Mouse (Mus musculus): ENCODE results near the gene Dlx5. TPM values are rescaled to one million over a fixed set of nuclear protein-coding genes. Genes with fewer than 3 reads are reported as not detected.

Dlx5 gene
- polyA plus RNA-seq, 1 experiment = not detected

- no peak overlapping the region for H3K27ac ChIP-seq (ENCODE audit: insufficient read depth, low read depth, low read length)
Observed at GRCm38 (mm10) chr6:6859111-6859949, 22.6 kb downstream of the Dlx5 start.

GRCm38 (mm10) chr6:6858571-6858970 lies 23.3 kb downstream of the Dlx5 start:
- no peak overlapping the region for H3K27ac ChIP-seq (ENCODE audit: insufficient read depth, low read depth, low read length)
- no peaks in the 10 kb centered on the region for H3K4me1 ChIP-seq (ENCODE audit: control insufficient read depth, insufficient read depth, low read length)
- no peak overlapping the region for H3K4me3 ChIP-seq (ENCODE audit: insufficient read depth, low read depth, low read length)
- DNase-seq = no peak
- WGBS = 0% methylated on average over 1 of the region's 1 CpGs
- H3K27me3 ChIP-seq (replicated peaks; ENCODE audit: control insufficient read depth, insufficient read depth, low read length) = peaks cover 15% of the 10 kb centered on the region
- no peaks in the 10 kb centered on the region for H3K36me3 ChIP-seq (ENCODE audit: control insufficient read depth, insufficient read depth, low read length)
- TF ChIP-seq CTCF (conservative IDR thresholded peaks at IDR 0.05; ENCODE audit: insufficient read depth, insufficient read length, low read depth, low read length) (no peak), POLR2A (IDR thresholded peaks at IDR 0.05; ENCODE audit: low read depth, low read length) (no peak)

More at GRCm38 (mm10) chr6:6859111-6859949, 22.6 kb downstream of the Dlx5 start:
- WGBS = 9% methylated on average over 19 of the region's 19 CpGs
- H3K4me1 ChIP-seq (ENCODE audit: control insufficient read depth, insufficient read depth, low read length) = peaks cover 3% of the 10 kb centered on the region; the same call in 1 of the 2 replicates
- peaks cover 18% of the 10 kb centered on the region for H3K27me3 ChIP-seq (replicated peaks; ENCODE audit: control insufficient read depth, insufficient read depth, low read length)
- H3K4me3 ChIP-seq (ENCODE audit: insufficient read depth, low read depth, low read length) = no peak overlapping the region
- TF ChIP-seq CTCF (conservative IDR thresholded peaks at IDR 0.05; ENCODE audit: insufficient read depth, insufficient read length, low read depth, low read length) (no peak), POLR2A (IDR thresholded peaks at IDR 0.05; ENCODE audit: low read depth, low read length) (no peak)
- DNase-seq = no peak
- no peaks in the 10 kb centered on the region for H3K36me3 ChIP-seq (ENCODE audit: control insufficient read depth, insufficient read depth, low read length)

GRCm38 (mm10) chr6:6857766-6858165 lies 24.1 kb downstream of the Dlx5 start:
- no peaks in the 10 kb centered on the region for H3K4me1 ChIP-seq (ENCODE audit: control insufficient read depth, insufficient read depth, low read length)
- no peaks in the 10 kb centered on the region for H3K36me3 ChIP-seq (ENCODE audit: control insufficient read depth, insufficient read depth, low read length)
- DNase-seq = no peak
- no peak overlapping the region for H3K4me3 ChIP-seq (ENCODE audit: insufficient read depth, low read depth, low read length)
- H3K27me3 ChIP-seq (replicated peaks; ENCODE audit: control insufficient read depth, insufficient read depth, low read length) = peaks cover 12% of the 10 kb centered on the region
- TF ChIP-seq POLR2A (IDR thresholded peaks at IDR 0.05; ENCODE audit: low read depth, low read length) (no peak), CTCF (conservative IDR thresholded peaks at IDR 0.05; ENCODE audit: insufficient read depth, insufficient read length, low read depth, low read length) (no peak)
- 29% methylated on average over 2 of the region's 2 CpGs for WGBS
- no peak overlapping the region for H3K27ac ChIP-seq (ENCODE audit: insufficient read depth, low read depth, low read length)

- 13% methylated on average over 4 of the region's 4 CpGs for whole genome bisulfite sequencing
- H3K4me1 ChIP-seq (ENCODE audit: control insufficient read depth, insufficient read depth, low read length) = no peaks in the 10 kb centered on the region
- DNase-seq = no peak
- no peak overlapping the region for H3K27ac ChIP-seq (ENCODE audit: insufficient read depth, low read depth, low read length)
- TF ChIP-seq POLR2A (IDR thresholded peaks at IDR 0.05; ENCODE audit: low read depth, low read length) (no peak), CTCF (conservative IDR thresholded peaks at IDR 0.05; ENCODE audit: insufficient read depth, insufficient read length, low read depth, low read length) (no peak)
- H3K4me3 ChIP-seq (ENCODE audit: insufficient read depth, low read depth, low read length) = no peak overlapping the region
- no peaks in the 10 kb centered on the region for H3K36me3 ChIP-seq (ENCODE audit: control insufficient read depth, insufficient read depth, low read length)
- peaks cover 12% of the 10 kb centered on the region for H3K27me3 ChIP-seq (replicated peaks; ENCODE audit: control insufficient read depth, insufficient read depth, low read length)
Observed at GRCm38 (mm10) chr6:6856881-6857280, 25.0 kb downstream of the Dlx5 start.

GRCm38 (mm10) chr6:6856316-6856715 lies 25.6 kb downstream of the Dlx5 start:
- no peak overlapping the region for H3K27ac ChIP-seq (ENCODE audit: insufficient read depth, low read depth, low read length)
- WGBS = 4% methylated on average over 20 of the region's 20 CpGs
- TF ChIP-seq POLR2A (IDR thresholded peaks at IDR 0.05; ENCODE audit: low read depth, low read length) = no peak
- TF ChIP-seq CTCF (conservative IDR thresholded peaks at IDR 0.05; ENCODE audit: insufficient read depth, insufficient read length, low read depth, low read length) = no peak
- no peaks in the 10 kb centered on the region for H3K36me3 ChIP-seq (ENCODE audit: control insufficient read depth, insufficient read depth, low read length)
- no peak overlapping the region for H3K4me3 ChIP-seq (ENCODE audit: insufficient read depth, low read depth, low read length)
- DNase-seq = no peak
- H3K27me3 ChIP-seq (replicated peaks; ENCODE audit: control insufficient read depth, insufficient read depth, low read length) = peaks cover 12% of the 10 kb centered on the region
- no peaks in the 10 kb centered on the region for H3K4me1 ChIP-seq (ENCODE audit: control insufficient read depth, insufficient read depth, low read length)

- no peak for DNase-seq
- H3K27ac ChIP-seq (ENCODE audit: insufficient read depth, low read depth, low read length) = no peak overlapping the region
- TF ChIP-seq POLR2A (IDR thresholded peaks at IDR 0.05; ENCODE audit: low read depth, low read length) (no peak), CTCF (conservative IDR thresholded peaks at IDR 0.05; ENCODE audit: insufficient read depth, insufficient read length, low read depth, low read length) (no peak)
- H3K4me1 ChIP-seq (ENCODE audit: control insufficient read depth, insufficient read depth, low read length) = no peaks in the 10 kb centered on the region
- H3K36me3 ChIP-seq (ENCODE audit: control insufficient read depth, insufficient read depth, low read length) = no peaks in the 10 kb centered on the region
- WGBS = 5% methylated on average over 10 of the region's 10 CpGs
- no peak overlapping the region for H3K4me3 ChIP-seq (ENCODE audit: insufficient read depth, low read depth, low read length)
- H3K27me3 ChIP-seq (replicated peaks; ENCODE audit: control insufficient read depth, insufficient read depth, low read length) = peaks cover 12% of the 10 kb centered on the region
Observed at GRCm38 (mm10) chr6:6855746-6856185, 26.1 kb downstream of the Dlx5 start.

GRCm38 (mm10) chr6:6854902-6855745 lies 26.8 kb downstream of the Dlx5 start:
- Histone ChIP-seq H3K27ac (ENCODE audit: insufficient read depth, low read depth, low read length) (no peak overlapping the region), H3K36me3 (ENCODE audit: control insufficient read depth, insufficient read depth, low read length) (no peaks in the 10 kb centered on the region), H3K4me3 (ENCODE audit: insufficient read depth, low read depth, low read length) (no peak overlapping the region), H3K4me1 (ENCODE audit: control insufficient read depth, insufficient read depth, low read length) (no peaks in the 10 kb centered on the region), H3K27me3 (replicated peaks; ENCODE audit: control insufficient read depth, insufficient read depth, low read length) (peaks cover 12% of the 10 kb centered on the region)
- no peak for DNase-seq
- 5% methylated on average over 25 of the region's 25 CpGs for WGBS
- TF ChIP-seq POLR2A (IDR thresholded peaks at IDR 0.05; ENCODE audit: low read depth, low read length) (no peak), CTCF (conservative IDR thresholded peaks at IDR 0.05; ENCODE audit: insufficient read depth, insufficient read length, low read depth, low read length) (no peak)

All from kidney, adult 2 months (tissue).